Mouse (Mus musculus): Measurements from ENCODE around the gene Crybg1. TPM values are rescaled to one million over a fixed set of nuclear protein-coding genes. Genes with fewer than 3 reads are reported as not detected.

Gene Crybg1
- polyA plus RNA-seq, 1 experiment, result 17.9 TPM

DNA sequence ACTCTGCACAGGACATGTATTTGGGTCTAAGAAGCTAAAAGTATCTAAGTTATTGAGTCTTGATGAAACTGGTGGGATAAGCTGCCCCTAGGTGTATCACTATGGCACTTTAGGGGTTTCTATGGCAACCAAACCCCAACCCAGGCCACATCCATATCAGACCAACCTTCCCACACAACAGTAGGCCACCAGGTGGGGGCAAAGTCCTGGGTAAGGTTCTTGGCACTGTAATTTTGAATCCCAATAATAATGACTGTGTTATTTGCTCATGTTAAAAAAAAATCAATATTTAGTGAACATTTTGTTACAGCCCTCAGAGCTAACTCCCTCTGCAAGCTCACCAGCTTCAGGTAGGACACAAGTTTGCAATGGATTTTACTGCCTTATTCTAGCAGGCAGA lies 38.2 kb downstream of the Crybg1 start:
- no peak for DNase-seq (ENCODE audit: low read depth, low spot score)

DNA sequence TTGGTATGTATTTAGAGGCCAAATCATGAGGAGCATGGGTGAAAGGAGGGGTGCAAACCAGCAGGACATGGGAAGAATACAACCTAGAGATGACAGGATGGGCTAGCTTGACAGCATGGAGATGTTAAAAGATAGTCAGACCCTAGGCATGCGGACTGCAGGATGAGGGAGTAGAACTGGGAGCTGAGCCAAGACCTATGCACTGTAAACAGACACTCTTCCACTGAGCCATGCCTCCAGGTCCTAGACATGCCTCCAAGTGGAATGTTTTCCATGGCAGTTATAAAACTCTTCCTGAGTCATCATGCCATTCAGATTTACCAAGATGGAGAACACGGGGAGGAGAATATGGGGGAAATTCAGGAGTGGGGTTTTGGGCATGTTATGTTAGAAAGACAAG lies 53.9 kb downstream of the Crybg1 start:
- no peak for DNase-seq (ENCODE audit: low read depth, low spot score)
- 42% methylated on average over 2 of the region's 2 CpGs for WGBS

DNA sequence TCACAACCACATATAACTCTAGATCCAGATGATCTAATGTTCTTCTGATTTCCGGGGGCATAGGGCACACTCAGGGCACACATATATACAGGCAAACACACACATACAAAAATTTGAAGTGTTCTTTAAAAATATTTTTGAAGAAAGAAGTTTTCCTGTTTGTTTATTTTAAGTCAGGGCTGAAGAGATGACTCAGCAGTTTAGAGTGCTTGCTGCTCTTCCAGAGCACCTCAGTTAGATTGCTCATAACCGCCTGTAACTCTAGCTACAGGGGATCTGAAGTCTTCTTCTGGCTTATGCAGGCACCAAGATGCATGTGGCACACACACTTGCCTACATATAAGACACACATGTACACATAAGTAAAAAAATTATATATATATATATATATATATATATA lies 56.9 kb downstream of the Crybg1 start:
- WGBS, result 94% methylated on average over 2 of the region's 2 CpGs
- no peak for DNase-seq (ENCODE audit: low read depth, low spot score)

DNA sequence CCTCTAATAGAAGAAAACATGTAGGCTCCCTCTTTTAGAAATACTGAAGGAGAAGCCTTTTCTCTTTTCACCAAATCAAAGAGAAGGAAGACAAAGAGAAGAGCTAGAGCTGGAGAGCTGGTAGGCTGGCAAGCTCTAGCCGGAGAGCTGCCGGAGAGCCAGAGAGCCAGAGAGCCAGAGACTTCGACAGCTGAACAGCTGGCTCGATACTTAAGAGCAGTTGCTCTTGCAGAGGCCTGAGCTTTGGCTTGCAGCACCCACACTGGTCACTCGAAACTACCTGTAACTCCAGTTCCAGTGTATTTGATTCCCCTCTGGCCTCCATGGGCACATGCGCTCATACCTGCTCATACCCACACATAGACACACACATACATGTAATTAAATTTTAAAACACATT lies 68.3 kb downstream of the Crybg1 start:
- WGBS, result 77% methylated on average over 6 of the region's 6 CpGs

DNA sequence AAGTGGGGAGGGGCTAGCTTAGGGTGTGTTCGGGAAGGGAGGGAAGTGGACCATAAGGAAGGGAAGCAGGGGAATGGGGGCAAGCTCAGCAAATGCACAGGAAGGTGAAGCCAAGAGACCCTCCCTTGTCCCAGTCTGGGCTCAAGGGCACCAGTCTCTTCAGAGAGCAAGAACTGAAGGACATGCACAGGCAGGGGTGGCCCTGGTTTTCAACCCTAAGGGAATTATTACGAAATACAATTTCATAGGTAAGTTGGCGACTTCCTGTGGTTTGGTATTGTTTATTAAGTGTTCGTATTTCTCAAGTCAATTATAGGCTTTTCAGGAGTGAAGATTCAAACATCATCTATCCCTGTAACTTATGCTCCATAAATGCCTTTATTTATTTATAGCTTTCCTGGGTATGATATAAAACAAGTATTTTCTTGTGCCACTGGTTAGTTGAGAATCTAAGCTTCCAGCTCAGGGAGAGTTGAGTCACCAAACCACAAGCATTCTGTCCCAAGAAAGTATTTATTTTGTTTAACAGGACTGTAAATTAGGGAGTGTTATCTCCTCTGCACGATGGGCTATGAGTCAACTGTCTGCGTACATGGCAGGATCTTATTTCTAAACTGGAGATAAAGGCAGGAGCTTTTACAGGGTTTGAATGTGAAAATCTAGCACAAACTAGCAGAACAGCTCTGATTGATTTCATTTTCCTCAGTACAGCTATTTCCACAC lies 69.7 kb downstream of the Crybg1 start:
- 31% methylated on average over 6 of the region's 6 CpGs for WGBS
- DNase-seq (ENCODE audit: low read depth, low spot score), result no peak

More for the DNA sequence above, 68.3 kb downstream of the Crybg1 start:
- no peak for DNase-seq (ENCODE audit: low read depth, low spot score)

DNA sequence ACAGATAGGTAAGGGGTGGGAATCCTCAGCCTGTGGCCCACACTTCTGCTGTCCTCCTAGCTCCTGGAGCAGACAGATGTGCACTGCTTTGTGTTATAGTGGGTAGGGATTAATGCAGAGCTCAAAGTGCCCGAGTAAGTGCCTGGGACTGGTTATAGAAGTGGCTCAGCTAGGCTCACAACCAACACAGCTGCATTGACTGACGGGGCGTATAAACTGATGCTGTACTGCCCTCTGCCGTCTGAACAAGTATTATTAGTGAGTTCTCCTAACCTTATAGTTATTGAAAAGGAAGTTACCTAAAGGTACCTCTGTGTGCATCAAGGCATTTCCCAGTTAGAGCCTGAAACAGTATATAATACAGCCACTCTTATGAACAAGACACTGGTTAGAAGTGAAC lies 77.6 kb downstream of the Crybg1 start:
- 2% methylated on average over 4 of the region's 4 CpGs for WGBS
- DNase-seq (ENCODE audit: low read depth, low spot score), result peak; percentile 68

DNA sequence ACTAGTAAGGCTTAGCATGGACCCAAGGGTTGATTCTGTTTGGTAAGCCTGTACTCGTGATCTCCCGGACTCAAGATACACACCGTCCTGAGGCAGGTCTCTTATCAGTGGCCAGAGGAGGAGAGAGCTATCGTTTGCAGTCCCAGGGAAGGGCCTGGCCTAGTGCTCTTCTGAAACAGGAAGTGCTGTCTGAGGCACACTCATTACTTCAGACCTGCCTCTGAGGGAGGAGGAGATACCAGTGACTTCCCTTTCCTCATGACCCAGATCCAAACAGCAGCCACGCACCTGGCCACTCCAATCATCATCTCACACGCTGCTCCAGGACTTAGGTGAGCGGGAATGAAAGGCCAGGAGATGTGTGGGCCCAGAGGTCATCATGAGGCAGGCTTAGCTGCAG lies 79.5 kb downstream of the Crybg1 start:
- DNase-seq (ENCODE audit: low read depth, low spot score), result peak; percentile 38
- WGBS, result 26% methylated on average over 7 of the region's 7 CpGs

DNA sequence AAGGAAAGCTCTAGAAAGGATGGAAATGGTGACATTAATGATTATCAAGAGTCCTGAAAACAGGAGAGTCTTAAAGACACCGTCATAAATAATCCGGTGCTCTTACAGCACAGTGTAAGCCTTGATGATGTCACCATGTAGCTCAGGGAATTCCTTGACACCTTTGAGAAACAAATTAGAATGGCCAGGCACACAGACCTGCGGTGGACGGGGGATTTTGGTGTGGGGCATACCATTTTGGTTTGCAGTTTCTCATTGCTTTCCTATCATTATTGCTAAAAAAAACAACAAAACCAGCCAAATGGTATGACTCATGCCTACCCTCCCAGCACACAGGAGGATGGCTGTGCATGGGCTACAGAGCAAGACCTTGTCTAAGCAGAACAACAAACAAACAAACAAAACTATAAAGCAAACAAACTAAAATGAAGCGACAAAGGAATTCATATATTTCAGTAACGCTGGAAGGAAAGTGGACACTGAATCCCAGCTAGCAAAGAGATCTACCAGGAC lies 82.7 kb downstream of the Crybg1 start:
- DNase-seq (ENCODE audit: low read depth, low spot score), result no peak
- WGBS, result 63% methylated on average over 6 of the region's 6 CpGs

DNA sequence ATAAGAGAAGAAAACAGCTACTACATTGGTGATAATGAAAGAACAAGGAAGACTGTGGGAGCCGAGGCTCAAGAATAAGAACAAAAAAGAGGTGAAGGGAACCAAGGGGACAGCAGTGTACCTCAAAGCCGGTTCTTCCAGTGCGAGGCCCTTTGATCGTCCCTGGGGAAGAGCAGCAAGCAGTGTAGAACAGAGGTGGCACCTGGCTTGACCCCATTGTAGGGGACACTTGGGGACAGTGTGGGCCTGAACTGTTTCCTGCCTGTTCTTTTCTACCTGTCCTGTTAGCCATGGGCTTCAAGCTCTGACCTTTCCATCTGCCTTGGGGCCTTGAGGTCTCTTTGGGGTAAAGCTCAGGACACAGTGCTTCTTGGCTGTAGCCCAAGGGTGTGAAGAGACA lies 85.7 kb downstream of the Crybg1 start:
- 87% methylated on average over 4 of the region's 4 CpGs for WGBS

DNA sequence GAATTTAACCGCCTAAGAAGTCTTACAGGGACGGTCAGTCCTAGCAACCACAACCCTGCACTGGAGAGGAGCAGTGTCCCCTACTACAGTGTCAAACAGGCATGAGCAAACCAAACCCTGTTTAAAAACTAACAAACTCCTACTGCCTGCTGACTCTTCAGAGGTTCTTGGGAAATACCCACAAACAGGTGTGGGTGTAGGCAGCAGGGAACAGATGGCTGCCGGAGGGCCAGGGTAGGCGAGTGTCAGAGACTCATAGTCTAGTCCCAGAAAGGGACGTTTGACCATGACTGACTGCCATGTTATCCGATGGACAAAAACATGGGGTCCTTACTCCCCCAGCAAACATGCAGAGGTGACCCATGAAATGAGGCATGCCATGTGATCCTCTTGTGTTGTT lies 97.7 kb downstream of the Crybg1 start:
- DNase-seq (ENCODE audit: low read depth, low spot score), result no peak
- 87% methylated on average over 6 of the region's 6 CpGs for WGBS

More for the DNA sequence above, 85.7 kb downstream of the Crybg1 start:
- no peak for DNase-seq (ENCODE audit: low read depth, low spot score)

DNA sequence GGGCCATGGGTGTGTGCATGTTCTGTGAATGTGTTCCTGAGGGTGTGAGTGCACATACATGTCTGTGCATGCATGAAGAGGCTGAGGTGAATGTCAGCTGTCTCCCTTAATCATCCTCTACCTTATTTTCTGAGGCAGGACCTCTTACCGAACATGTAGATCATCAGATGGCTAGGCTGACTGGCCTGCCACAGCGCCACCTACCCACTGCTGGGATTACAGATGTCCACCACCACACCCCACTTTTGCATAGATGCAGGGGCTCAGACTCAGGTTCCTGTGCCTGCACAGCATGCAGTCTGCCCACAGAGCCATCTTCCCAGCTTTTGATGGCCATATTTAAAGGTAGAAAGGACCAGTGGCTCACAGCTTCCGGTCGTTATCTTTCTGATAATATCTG lies 103.9 kb downstream of the Crybg1 start:
- 66% methylated on average over 4 of the region's 4 CpGs for WGBS
- no peak for DNase-seq (ENCODE audit: low read depth, low spot score)

DNA sequence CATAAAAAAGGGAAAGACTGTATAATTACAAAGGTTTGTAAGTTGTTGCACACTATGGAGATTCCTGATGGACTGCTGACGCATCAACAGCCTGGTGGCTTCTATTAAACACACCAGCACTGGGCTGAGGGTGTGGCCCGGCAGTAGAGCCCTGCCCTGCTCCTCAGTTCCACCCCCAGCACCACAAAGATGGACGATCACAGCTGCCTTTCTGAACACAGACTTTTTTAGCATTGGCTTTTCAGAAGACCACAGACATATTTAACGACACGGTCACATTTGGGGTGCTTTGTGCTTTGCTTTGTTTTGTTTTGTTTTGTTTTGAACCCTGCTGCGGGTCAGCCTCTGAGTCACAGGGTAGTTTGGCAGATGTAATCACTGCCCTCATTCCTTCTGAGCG lies 105.0 kb downstream of the Crybg1 start:
- WGBS, result 40% methylated on average over 7 of the region's 7 CpGs
- DNase-seq (ENCODE audit: low read depth, low spot score), result peak; percentile 32

DNA sequence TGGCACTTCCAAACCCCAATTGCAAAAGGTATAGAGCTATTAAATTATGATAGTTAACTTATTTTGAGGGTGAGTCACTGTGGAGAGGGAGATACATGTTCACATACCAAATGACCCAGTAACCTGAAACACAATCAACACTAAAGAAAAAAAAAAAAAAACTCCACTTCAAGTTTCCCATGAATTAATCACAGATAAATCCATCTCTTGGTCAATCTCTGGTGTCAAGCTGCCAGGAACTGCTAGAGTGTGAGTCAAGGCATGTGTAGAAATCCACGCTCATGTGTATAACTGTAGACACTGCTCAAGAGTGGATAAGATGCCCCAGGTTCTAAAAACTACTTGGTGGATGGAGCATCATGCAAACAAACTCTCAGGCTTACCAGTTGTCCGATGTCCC lies 109.5 kb downstream of the Crybg1 start:
- DNase-seq (ENCODE audit: low read depth, low spot score), result no peak
- WGBS, result 89% methylated on average over 2 of the region's 2 CpGs

DNA sequence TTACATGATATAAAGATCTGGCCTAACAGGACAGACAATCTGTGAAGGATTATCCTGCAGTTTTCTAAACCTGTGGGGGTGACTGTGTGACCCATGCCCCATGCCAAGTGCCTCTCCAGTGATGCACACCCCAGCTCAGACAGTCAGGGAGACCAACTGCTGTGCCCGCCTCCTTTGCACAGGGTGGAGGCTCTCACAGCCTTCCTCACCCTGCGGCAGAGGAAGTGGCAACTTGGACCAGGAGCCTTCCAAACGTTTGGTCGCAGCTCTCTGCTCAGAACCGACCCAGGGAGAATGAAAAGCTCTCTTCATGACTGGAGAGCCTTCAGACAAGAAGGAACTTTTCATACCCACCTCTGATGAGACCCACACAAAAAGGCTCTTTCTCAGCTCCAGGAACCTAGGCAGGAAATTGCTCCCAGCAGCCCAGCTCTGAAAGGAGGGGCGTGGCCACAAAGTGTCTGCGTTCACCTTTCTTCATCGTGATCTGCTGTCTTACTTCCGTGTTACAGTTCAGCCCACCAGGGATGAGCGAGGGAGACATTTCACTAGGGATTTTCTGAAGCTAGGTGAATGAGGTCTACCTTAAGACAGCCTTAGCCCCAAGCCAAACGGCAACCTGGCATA lies 110.6 kb downstream of the Crybg1 start:
- WGBS, result 13% methylated on average over 11 of the region's 11 CpGs
- DNase-seq (ENCODE audit: low read depth, low spot score), result peak; percentile 39

DNA sequence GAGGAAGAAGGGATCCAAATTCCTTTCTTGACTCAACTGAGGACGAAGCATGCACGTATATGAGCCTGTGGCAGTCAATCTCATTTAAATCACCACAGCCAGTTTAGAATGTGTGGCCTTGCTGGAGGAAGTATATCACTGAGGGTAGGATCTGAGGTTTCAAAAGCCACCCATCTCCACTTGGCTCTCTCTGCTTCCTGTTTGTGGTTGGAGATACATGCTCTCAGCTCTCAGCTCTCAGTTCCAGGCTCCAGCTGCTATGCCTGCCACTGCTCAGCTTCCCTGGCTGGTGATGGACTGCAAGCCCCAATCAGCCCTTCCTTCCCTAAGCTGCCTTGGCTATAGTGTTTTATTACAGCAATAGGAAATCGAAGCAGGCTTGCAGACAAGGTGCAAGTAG lies 119.1 kb downstream of the Crybg1 start:
- WGBS, result 59% methylated on average over 3 of the region's 3 CpGs
- DNase-seq (ENCODE audit: low read depth, low spot score), result no peak

DNA sequence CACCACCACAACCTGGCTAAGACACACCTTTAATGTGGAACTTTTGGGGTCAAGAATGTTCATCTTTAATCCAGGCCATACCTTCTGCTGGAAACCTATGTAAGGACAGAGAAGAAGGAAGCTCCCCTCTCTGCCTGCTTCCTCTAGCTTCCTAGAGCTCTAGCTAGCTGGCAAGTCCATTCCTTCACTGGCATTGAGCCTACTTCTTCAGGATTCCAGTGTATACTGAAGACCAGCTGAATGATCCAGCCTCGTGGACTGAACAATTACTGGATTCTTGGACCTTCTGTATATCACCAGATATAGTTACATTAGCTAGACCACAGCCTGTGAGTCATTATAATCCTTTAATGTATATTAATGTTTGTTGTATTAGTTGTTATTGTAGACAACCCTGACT lies 121.4 kb downstream of the Crybg1 start:
- DNase-seq (ENCODE audit: low read depth, low spot score), result no peak
- WGBS, result 26% methylated on average over 1 of the region's 1 CpGs

DNA sequence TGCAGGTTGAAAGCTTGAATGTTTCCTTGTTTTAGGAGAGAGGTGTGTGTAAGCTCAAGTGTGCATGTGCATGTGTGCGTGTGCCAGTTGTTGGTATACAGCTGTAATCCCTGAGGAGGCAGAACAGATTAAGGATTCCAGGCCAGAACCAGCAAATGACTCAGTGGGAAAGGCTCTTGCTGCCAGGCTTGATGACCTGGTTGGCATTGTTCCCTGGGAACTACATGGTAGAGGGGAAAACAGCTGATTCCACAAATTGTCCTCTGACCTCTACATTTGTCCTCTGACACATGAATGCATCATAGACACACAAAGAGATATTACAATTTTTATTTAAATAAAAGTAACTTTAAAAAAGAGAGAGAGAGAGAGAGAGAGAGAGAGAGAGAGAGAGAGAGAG lies 122.5 kb downstream of the Crybg1 start:
- no peak for DNase-seq (ENCODE audit: low read depth, low spot score)
- WGBS, result 83% methylated on average over 1 of the region's 1 CpGs

DNA sequence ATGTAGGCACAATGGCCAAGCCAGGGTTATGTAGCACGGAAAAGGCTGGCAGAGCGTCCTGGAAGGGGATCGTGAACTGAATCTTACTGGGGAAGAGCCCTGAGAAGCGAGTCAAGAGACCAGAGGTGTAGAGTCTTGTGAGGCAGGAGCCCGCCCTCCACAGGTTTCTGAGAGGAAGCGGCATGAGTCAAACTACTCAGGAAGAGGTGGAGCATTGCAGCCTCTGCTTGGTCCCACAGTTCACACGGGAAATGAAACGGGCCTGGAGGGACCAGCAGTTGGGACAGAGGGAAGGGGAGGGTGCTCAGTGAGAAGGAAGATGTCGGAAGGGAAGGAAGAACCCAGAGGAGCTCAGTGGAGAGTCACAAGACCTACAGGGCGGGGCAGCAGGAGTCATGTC lies 123.9 kb downstream of the Crybg1 start:
- 54% methylated on average over 10 of the region's 10 CpGs for WGBS
- no peak for DNase-seq (ENCODE audit: low read depth, low spot score)

DNA sequence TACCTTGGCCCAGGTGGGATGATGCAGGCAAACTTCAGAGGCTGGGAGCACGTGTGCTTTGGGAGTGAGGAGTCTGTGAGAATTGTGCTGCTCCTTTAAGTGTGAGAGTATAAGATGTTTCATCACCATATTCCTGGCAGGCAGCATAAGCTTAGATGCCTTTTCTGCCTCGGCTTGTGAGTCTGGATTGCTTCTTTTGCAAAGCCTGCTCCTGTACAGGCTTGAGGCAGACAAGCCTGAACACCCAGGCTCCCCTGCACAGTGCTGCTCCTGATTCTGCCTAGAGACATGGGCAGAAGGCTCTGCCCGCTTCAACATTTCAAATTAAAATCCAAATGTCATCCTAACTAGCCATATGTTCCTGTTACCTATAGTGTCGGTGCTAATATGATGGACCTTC lies 128.5 kb downstream of the Crybg1 start:
- 75% methylated on average over 4 of the region's 4 CpGs for WGBS
- DNase-seq (ENCODE audit: low read depth, low spot score), result no peak

DNA sequence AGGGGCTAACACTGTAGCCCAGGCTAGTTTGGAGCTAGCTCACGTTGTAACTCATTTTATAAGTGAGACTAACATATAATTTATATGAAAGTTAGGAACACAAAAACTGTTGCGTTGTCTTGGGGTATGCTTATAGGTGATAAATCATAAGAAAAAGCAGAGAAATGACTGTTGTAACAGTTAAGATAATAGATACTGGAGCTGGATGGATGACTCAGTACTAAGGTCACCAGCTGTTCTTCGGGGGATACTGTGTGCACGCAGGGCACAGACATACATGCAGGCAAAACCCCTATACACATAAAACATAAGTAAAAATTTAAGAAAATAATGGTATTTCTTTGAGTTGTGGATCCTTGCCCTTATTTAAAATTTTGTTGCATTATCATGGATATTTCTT lies 130.1 kb downstream of the Crybg1 start:
- WGBS, result 85% methylated on average over 4 of the region's 4 CpGs

DNA sequence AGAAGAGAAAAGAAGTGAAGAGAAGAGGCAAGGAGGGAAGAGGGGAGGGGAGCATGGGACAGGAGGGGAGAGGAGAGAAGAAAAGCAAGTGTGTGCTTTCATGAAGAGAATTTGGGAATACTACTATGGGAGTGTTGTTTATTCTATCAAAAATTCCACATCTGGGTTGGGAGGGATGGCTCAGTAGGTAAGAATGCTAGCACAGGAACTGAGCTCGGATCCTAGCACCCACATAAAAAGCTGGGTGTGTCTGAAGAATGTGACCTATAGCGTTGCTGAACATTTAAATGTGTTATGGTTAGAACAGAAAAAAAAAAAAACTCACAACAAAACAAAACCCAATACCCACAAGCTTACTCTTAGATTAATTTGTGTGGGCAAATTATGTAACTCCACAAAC lies 133.0 kb downstream of the Crybg1 start:
- no peak for DNase-seq (ENCODE audit: low read depth, low spot score)
- 29% methylated on average over 2 of the region's 2 CpGs for WGBS

More for the DNA sequence above, 130.1 kb downstream of the Crybg1 start:
- no peak for DNase-seq (ENCODE audit: low read depth, low spot score)

Measured in large intestine, adult 2 months (tissue).